Mouse (Mus musculus) MEL (cell line): ENCODE results near the gene Fzd5.

ENCODE experiments used
- CTCF ChIP-seq, 3 experiments: IDR thresholded peaks in 2 of 3; conservative IDR thresholded peaks in 1 of 3; 2 replicates each; pipeline ENCODE4 v1.5.1; 2011 to 2012; ENCODE audit warnings: low read length in 3 of 3, low read depth in 2 of 3, mild to moderate bottlenecking in 2 of 3, improper control_type of control experiment in 1 of 3, inconsistent platforms in 1 of 3, mixed read lengths in 1 of 3, moderate library complexity in 1 of 3; ENCODE audit not compliant: control insufficient read depth in 1 of 3, insufficient read depth in 1 of 3, poor library complexity in 1 of 3, severe bottlenecking in 1 of 3
- EP300 ChIP-seq, 2 experiments: IDR thresholded peaks; 2 replicates each; pipeline ENCODE4 v1.6.1; 2011; ENCODE audit warnings: improper control_type of control experiment in 2 of 2, low read length in 2 of 2, low read depth in 1 of 2, mild to moderate bottlenecking in 1 of 2
- MYB ChIP-seq: IDR thresholded peaks from 2 replicates; pipeline ENCODE4 v1.6.1; 2011; ENCODE audit warnings: mild to moderate bottlenecking, low read depth, low read length, improper control_type of control experiment
- POLR2A ChIP-seq, 2 experiments: IDR thresholded peaks; 2 replicates each; pipeline ENCODE4 v1.6.1; 2011 to 2012; ENCODE audit warnings: low read length in 2 of 2, mild to moderate bottlenecking in 2 of 2, control low read depth in 1 of 2, improper control_type of control experiment in 1 of 2, low read depth in 1 of 2, moderate library complexity in 1 of 2; ENCODE audit not compliant: control insufficient read depth in 1 of 2, insufficient read depth in 1 of 2, poor library complexity in 1 of 2
- POLR2AphosphoS5 ChIP-seq: IDR thresholded peaks from 2 replicates; pipeline ENCODE4 v1.6.1; 2012; ENCODE audit warnings: low read depth, borderline replicate concordance, mild to moderate bottlenecking, inconsistent platforms, low read length, moderate library complexity, mixed read lengths
- TAL1 ChIP-seq: IDR thresholded peaks from 2 replicates; pipeline ENCODE4 v1.6.1; 2012; ENCODE audit warnings: mild to moderate bottlenecking, inconsistent platforms, low read length, moderate library complexity, mixed read lengths
- TCF12 ChIP-seq: IDR thresholded peaks from 2 replicates; pipeline ENCODE4 v1.6.1; 2014; ENCODE audit warnings: low read depth, mild to moderate bottlenecking, inconsistent platforms, low read length, improper control_type of control experiment, moderate library complexity

DNA sequence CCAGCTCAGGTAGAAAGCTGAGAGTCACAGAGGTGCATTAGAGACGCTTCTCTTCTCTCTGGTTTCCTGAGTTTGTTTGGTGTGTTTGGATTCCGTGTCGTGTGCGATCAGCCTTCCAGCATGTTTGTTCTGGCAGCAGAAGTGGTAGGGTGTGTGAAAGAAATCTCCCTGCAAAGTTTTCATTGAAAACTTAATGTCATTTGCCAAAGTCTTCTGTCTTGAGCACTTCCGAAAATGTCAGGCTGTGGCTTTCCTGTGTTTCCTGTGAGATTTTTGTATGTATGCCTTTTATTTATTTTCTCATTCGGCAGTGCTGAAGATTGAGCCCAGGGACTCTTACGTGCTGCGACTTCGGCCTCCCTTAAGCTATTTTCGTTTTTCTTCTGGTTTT is 19.1 kb upstream of the Fzd5 start:
- TF ChIP-seq MYB (no peak), TAL1 (no peak), TCF12 (no peak), POLR2A (IDR thresholded peaks at IDR 0.05; ENCODE audit: control insufficient read depth in 1 of 2, insufficient read depth in 1 of 2, low read depth in 1 of 2, low read length in 2 of 2, poor library complexity in 1 of 2) (no peak), CTCF (IDR thresholded peaks at IDR 0.05 in 2 of 3, conservative IDR thresholded peaks at IDR 0.05 in 1 of 3; ENCODE audit: control insufficient read depth in 1 of 3, insufficient read depth in 1 of 3, low read depth in 2 of 3, low read length in 3 of 3, poor library complexity in 1 of 3, severe bottlenecking in 1 of 3) (no peak), POLR2AphosphoS5 (no peak), EP300 (IDR thresholded peaks at IDR 0.05; ENCODE audit: low read depth in 1 of 2, low read length in 2 of 2) (no peak)
